Mouse (Mus musculus) mature B cell (primary cell): ENCODE results near the gene Fbxl18.

Experiments used
- in situ Hi-C: fragments of 300-500 bp; cut with MboI; formaldehyde crosslinking; loops from 2 replicates; pipeline ENCODE4 v1.14.3; 2019

The Fbxl18 gene

GRCm38 (mm10) chr5:142916593-142916992, 21.4 kb upstream of the Fbxl18 start:
- in situ Hi-C loops, result no loop called here

GRCm38 (mm10) chr5:142915231-142915630, 20.0 kb upstream of the Fbxl18 start:
- in situ Hi-C loops, result no loop called here

- in situ Hi-C loops, result no loop called here
Measured at GRCm38 (mm10) chr5:142912739-142913138, 17.5 kb upstream of the Fbxl18 start.

- in situ Hi-C loops, result no loop called here
Measured at GRCm38 (mm10) chr5:142912320-142912719, 17.1 kb upstream of the Fbxl18 start.

GRCm38 (mm10) chr5:142911629-142912028, 16.4 kb upstream of the Fbxl18 start:
- in situ Hi-C loops, result no loop called here

- in situ Hi-C loops, result no loop called here
Measured at GRCm38 (mm10) chr5:142909576-142910278, 14.5 kb upstream of the Fbxl18 start.

GRCm38 (mm10) chr5:142908941-142909575, 13.8 kb upstream of the Fbxl18 start:
- in situ Hi-C loops, result no loop called here

GRCm38 (mm10) chr5:142907803-142908559, 12.8 kb upstream of the Fbxl18 start:
- in situ Hi-C loops, result no loop called here

- in situ Hi-C loops, result no loop called here
Measured at GRCm38 (mm10) chr5:142907048-142907802, 12.0 kb upstream of the Fbxl18 start.

GRCm38 (mm10) chr5:142906532-142907047, 11.4 kb upstream of the Fbxl18 start, which contains the start of gene Actb:
Gene Actb, minus strand, starts transcription at chr5:142906754.
- in situ Hi-C loops, result no loop called here

GRCm38 (mm10) chr5:142905725-142906531, 10.7 kb upstream of the Fbxl18 start:
- in situ Hi-C loops, result no loop called here

GRCm38 (mm10) chr5:142905038-142905695, 9.9 kb upstream of the Fbxl18 start:
- in situ Hi-C loops, result no loop called here

- in situ Hi-C loops, result no loop called here
Measured at GRCm38 (mm10) chr5:142904208-142905037, 9.2 kb upstream of the Fbxl18 start.

- in situ Hi-C loops, result no loop called here
Measured at GRCm38 (mm10) chr5:142903470-142904207, 8.4 kb upstream of the Fbxl18 start.

- in situ Hi-C loops, result no loop called here
Measured at GRCm38 (mm10) chr5:142902506-142903314, 7.5 kb upstream of the Fbxl18 start.

- in situ Hi-C loops, result no loop called here
Measured at GRCm38 (mm10) chr5:142901846-142902505, 6.8 kb upstream of the Fbxl18 start.

GRCm38 (mm10) chr5:142901355-142901802, 6.2 kb upstream of the Fbxl18 start:
- in situ Hi-C loops, result no loop called here
